Mouse (Mus musculus) heart, postnatal 36 days (tissue): ENCODE data around the gene Oscp1. TPM values are rescaled to one million over a fixed set of nuclear protein-coding genes. Genes with fewer than 3 reads are reported as not detected.

Experiments used
- DNase-seq, 2 experiments: peaks; one replicate each; pipeline ENCODE4 v3.0.0; 2021 to 2022
- intact Hi-C: fragments of 180-260 bp; cut with DNase I; formaldehyde crosslinking; loops from one replicate; pipeline ENCODE4 v1.15.1; 2025
- total RNA-seq, 2 experiments: library from RNA; stranded (reverse); gene quantifications; 2 replicates each; pipeline ENCODE4 v1.2.3; 2021

The Oscp1 gene
- total RNA-seq, 2 experiments from 2014 or later = 2.5 to 2.7 TPM

GRCm38 (mm10) chr4:126105131-126105783 is 46.9 kb downstream of the Oscp1 start:
- DNase-seq = no peak
- intact Hi-C loops = loop anchor here (5.0 kb wide), 1 partner anchor 97 kb away; the partner anchor contains the start of gene Thrap3

- intact Hi-C loops = loop anchor here (5.0 kb wide), 1 partner anchor 94 kb away; the partner anchor contains the start of gene Thrap3
- peak in 1 of 2 experiments; percentile 29 for DNase-seq
These were observed 49.8 kb downstream of the Oscp1 start for GRCm38 (mm10) chr4:126108061-126108740.

DNA sequence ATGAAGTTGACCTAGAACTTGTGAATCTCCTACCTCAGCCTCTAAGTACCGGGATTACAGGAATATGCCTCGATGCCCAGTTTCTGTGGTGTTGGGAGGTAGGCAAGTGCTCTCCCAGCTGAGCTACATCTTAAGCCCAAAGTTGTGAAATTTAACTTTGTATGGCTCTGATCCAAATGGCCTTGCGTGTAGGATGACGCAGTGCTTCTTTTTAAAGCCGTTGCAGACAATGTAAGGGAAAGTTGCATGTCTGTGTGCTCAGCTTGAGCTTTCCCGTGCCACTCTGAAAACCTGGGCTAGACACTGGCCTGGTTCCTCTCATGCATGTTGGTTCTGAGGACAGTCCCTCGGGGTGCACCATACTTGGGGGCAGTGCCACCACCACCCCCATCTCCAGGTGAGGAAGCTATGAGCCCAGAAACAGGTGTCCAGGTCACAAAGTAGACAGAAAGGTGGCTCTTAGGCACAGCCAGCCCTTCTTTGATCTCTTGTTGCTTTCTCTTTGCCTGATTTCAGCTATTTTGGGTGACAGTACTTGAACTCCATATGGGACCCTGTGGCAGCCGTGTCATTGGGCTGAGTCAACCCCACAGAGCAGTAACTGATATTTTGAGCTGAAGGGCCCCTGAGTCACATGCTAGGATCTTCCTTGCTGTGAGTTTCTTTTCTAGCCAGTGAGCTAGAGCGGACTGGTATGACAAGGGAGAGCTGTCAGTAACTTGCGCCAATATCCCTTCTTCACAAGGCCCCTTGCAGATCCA is 51.4 kb downstream of the Oscp1 start:
- intact Hi-C loops = loop anchor here (2.0 to 5.0 kb wide), 3 partner anchors 39 to 153 kb away; partner anchors contain the start of genes Thrap3 and Trappc3
- DNase-seq = no peak

DNA sequence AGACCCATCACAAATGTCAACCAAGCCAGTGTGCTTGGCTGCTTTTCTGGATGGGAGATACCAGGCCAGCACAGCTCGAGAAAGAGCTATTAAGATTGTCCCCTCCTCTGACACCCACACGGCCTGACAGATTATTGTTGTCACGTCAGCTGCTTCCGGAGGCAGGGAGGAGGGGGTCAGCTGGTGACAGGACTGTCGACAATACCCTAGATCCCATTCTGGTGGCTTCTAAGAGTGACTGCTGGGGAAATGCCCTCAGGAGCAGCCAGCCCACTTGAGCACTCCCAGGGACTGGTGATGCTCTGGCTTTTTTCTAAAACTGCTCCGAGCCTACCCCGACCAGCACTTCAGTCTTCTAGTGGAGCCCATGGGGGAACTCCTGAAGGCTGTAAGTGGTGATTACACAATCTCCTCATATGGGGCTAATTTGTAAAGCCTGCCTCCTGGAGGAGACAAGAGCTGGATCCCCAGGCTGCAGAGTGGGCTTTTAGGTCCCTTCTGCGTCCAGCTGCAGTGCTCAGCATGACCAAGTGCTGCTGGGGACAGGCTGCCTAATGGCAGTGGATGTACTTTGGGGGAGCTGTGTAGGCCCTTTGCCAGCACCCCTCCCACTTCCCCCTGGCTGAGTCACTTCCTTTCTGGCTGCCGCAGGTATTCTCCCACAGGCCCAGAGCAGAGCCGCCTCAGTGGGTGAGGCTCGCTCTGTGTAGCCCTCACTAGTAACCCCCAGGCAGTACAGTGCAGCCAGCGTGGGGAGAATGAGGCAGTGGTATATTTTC is 52.2 kb downstream of the Oscp1 start:
- DNase-seq = peak; percentile 85 to 88
- intact Hi-C loops = loop anchor here (2.0 to 5.0 kb wide), 2 partner anchors 38 to 152 kb away; partner anchors contain the start of gene Trappc3

DNA sequence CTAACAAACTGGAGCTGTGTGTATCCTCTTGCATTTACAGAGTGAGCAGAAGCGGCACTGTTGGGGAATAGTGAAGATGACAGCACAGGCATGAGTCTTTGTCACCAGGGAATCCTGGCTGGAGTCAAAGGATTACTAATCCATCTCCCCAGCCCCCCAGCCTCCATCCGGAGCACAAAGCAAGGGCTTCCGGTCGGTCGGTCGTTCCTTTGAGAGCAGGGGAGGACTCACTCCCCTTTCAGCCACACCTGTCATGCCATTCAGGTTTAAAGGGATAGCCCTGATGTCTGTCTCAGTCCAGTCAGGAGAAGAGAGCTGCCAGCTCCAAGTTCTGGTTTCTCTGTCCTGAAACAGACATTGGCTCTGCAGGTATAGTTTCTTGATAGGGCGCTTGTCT is 52.8 kb downstream of the Oscp1 start:
- DNase-seq = no peak
- intact Hi-C loops = loop anchor here (2.0 to 5.0 kb wide), 2 partner anchors 38 to 151 kb away; partner anchors contain the start of gene Trappc3

- intact Hi-C loops = loop anchor here (5.0 kb wide), 1 partner anchor 149 kb away; the partner anchor contains the start of gene Trappc3
- no peak for DNase-seq
These were observed 54.9 kb downstream of the Oscp1 start for GRCm38 (mm10) chr4:126113243-126113642.

DNA sequence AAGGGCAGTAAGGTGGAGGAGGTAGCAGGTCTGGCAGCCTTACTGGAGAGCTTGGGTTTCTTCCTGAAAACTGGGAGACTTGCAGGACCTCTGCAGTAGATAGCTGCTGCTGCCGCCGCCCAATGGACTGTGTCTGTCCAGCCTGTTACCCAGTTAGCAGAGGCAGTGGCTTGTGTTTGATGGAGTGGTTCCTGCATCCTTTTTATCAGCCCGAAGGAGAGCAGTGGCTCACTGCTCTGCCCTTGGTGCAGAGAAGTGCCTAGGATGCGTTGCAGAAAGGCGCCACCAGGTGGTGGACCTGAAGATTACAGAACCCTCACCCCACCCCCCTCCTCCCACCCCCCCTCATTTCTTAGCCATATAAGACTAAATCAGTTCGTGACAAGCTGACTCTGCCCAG is 55.6 kb downstream of the Oscp1 start:
- intact Hi-C loops = loop anchor here (1.0 to 5.0 kb wide), 2 partner anchors 28 to 148 kb away; partner anchors contain the start of gene Trappc3
- peak; percentile 71 to 74 for DNase-seq

DNA sequence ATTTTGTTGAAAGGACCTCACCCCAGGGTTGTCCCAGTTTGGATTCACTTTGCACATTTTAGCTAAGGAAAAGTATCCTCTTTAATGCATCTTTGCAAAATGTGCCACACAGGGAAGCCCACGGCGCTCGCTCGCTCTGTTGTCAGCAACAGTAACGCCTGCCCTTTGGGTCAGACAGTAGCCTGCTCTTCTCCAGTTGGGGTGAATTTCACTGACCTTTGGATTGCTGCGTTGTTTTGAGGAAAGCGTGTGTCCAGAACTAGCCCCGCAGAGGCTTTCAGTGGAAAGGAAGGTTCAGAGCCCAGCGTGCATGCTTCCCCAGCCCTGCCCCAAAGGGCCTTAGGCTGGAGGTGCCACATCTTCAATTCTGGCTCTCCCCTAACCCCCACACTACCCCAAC is 57.0 kb downstream of the Oscp1 start:
- intact Hi-C loops = no loop called here
- no peak for DNase-seq

DNA sequence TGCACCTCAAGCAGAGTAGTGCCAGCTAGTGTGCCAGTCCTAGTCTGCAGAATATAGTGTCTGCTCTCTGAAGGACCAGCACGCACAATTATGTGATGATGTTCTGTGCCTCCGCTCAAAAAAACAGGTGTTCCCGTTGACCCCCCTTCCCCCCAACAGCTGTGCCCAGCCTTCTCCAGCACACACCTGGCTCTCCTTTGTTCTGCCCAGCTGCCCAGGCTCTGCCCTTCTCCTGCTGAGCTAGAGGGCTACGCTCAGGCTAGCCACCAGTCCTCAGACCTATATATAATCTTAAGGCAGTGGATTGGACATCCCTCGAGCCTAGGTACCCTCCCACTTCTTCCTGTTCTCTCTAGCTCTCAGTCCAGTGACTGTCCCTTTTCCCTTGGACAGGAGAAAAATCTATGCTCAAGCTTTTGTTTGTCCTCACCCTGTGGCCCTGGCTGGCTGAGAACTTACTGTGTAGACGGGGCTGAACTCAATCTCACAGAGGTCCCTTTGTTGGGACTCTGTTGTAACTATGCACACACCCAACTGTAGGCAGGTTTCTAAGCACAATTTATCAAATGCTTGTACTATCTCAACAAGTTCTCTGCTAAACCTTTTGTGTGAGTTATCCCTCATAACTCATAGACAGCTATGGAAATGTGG is 57.6 kb downstream of the Oscp1 start:
- intact Hi-C loops = no loop called here
- DNase-seq = no peak

- no peak for DNase-seq
- intact Hi-C loops = no loop called here
These were observed 58.8 kb downstream of the Oscp1 start for GRCm38 (mm10) chr4:126117116-126117515.

- intact Hi-C loops = no loop called here
- no peak for DNase-seq
These were observed 60.3 kb downstream of the Oscp1 start for GRCm38 (mm10) chr4:126118651-126119050.

- intact Hi-C loops = no loop called here
- DNase-seq = no peak
These were observed 60.7 kb downstream of the Oscp1 start for GRCm38 (mm10) chr4:126119051-126119450.

- no peak for DNase-seq
- intact Hi-C loops = no loop called here
These were observed 61.7 kb downstream of the Oscp1 start for GRCm38 (mm10) chr4:126120052-126120451.

DNA sequence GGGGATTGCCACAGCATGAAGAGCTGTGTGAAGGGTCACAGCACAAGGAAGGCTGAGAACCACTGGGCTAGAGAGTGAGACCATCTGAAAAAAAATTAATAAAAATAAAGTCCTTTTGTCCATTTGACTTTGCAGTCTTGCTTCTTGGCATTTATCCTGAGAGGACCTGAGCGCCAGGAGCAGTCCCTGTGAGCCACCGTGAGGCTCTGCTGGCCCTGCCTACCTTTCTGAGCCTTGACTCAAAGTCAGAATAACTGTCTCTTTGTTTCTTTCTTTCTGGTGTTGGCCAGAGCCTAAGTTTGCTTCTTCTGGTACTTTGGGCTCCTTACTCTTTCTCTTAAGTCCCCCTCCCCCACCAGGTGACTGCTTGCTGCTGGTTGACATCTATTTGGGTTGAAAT is 62.1 kb downstream of the Oscp1 start:
- intact Hi-C loops = no loop called here

DNA sequence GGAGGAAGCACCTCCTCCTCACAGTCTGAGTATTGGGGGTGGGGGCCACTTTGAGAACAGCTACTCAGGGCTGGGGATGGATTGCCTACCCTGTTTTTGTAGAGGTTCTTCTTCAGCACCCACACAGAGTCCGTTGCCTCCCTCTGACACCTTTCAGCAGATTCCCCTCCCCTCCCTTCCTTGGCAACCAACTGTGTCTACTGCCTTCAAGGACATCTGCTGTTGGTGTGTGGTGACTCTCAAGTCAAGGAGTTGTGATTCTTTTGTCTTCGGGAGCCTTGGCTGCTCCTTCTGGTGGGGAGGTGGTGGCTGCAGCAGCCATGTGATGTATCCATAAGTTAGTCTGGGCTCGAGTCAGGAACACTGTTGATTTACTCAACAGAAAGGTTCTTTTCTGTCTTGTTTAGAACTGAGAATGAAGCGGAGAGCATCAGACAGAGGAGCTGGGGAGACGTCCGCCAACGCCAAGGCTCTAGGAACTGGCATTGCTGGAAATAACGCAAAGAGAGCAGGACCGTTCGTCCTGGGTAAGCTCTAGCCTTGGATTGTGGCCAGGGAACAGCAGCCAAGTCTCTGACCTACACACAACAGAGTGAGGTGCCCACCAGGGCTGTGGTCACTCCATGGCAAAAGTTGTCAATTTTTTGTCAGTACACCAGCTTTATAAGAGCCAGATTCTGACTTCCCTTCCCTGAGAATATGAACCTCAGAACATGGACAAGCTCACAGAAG is 65.1 kb downstream of the Oscp1 start:
- DNase-seq = no peak
- intact Hi-C loops = no loop called here

More for the DNA sequence above, 62.1 kb downstream of the Oscp1 start:
- DNase-seq = no peak

- intact Hi-C loops = no loop called here
These were observed 72.1 kb downstream of the Oscp1 start for GRCm38 (mm10) chr4:126130502-126130901.

DNA sequence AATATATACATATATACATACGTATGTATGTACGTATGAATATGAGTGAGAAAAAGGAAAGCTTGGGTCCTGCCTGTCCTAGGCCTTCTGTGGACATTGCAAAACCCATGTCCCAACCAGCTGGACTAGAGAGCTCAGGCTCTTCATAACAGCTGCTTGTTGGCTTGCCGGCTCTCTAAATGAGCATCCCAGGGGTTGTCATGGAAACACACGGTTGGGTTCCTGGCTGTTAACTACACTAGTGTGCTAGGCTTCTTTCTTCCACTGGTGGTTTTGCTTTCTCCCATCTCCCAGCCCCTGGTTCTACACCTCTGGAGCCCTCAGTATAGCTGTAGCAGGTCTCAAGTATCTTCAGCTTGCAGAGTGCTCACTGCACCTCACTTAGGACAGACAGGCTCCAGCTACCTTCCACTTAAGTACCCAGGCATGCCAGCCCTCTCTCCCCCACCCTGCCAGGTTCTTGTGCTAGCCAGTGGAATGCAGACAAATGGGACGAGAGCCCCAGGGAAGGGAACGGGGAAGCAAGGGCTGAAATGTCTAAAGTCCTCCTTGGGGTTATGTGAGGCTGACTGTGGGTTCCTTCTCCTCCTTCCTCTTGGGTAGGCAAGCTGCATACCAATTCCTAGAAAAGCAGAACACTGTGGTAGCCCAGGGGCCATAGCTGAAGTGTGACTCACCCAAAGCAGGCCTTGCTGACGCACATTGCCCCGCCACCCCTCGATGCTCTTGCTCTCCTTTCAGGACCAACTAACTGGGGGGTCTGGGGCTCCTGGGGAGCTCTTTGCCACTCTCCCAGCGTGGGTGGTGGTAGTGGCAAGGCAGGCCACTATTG is 73.1 kb downstream of the Oscp1 start:
- no peak for DNase-seq

More at GRCm38 (mm10) chr4:126130502-126130901, 72.1 kb downstream of the Oscp1 start:
- DNase-seq = no peak

DNA sequence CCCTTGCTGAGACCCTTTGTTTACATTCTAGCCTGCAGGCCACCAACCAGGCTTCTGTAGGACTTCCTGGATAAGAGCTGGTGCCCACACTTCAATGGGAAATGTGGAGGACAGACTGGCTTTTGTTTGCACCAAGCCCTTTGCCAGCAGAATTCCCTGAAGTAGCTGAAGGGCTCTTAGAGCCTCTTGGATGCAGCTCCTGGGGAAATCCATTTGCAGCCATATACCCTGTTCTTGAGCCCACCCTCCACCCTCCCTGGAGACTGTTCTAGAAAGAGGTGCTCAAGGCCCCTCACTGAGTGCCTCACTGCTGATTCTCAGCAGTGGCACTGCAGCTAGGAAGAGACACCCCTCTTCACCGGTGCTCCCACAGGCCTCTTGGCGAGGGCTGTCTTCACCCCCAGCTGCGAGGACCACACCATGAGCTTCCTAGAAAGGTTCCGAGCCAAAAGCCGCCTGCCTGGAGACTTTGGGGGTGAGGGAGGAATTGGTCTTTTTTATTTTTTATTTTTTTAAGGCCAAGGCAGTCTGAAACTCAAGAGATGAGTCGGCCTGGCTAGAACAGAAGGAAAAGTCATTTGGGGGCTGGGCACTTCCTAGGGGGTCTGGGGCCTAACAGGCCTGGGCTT is 74.4 kb downstream of the Oscp1 start:
- intact Hi-C loops = no loop called here
- no peak for DNase-seq

More for the DNA sequence above, 73.1 kb downstream of the Oscp1 start:
- intact Hi-C loops = no loop called here
